Mouse (Mus musculus) CD4-positive, CD25-positive, alpha-beta regulatory T cell, adult 2 months (primary cell): Measurements from ENCODE around the gene Tcaim.
A peak's percentile ranks its signal among the peaks of the same experiment; 100 is the strongest.
"Not testable (repeated sequence)": the region's sequence is repeated elsewhere in the genome, so short reads cannot be mapped to it uniquely, and the experiment has no call there.

Experiments
- DNase-seq: peaks from one replicate; pipeline ENCODE4 v3.0.0-alpha.2; 2012; ENCODE audit warnings: low read depth, low spot score

Tcaim gene

GRCm38 (mm10) chr9:122805053-122805844 lies at the start of gene Tcaim:
Gene Tcaim (plus strand): TSS chr9:122805539.
- peak; percentile 97 for DNase-seq

DNA sequence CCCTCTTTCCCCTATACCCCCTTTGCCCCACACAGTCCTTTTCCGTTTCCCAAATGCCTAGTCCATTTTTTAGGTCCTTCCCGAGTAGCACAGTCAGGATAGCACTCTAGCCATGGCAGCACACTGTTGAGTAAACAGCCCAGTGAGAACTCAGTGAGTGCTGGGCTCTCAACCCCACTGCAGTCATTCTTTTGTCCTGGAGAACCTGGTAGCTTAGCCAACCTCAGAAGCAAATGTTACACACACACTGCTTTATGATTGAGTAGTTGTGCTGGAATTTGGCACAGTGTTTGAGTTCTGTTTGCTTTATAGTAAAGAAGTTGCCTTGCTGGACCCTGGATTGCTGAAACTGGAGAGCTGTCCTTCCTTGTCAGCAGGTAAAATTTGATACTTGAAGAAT lies 47.7 kb upstream of the Tcaim start:
- no peak for DNase-seq

DNA sequence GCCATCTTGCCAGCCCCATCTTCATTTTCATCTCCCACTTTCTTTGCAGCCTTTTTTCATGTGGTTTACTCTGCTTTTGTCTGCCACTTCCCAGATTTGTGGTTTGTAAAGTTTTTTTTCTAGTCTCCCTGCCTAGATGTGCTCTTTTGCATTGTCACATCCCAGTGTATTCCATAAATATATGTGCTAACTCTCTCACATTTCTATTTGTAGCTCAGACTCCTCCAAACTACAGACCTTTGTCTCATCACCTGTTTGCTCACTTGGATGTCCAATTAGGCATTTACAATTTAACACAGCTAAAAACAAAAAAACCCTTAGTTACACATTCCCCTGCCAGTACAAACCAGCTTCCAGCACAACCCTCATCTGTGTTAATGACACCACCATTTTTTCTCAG lies 45.2 kb upstream of the Tcaim start:
- no peak for DNase-seq

DNA sequence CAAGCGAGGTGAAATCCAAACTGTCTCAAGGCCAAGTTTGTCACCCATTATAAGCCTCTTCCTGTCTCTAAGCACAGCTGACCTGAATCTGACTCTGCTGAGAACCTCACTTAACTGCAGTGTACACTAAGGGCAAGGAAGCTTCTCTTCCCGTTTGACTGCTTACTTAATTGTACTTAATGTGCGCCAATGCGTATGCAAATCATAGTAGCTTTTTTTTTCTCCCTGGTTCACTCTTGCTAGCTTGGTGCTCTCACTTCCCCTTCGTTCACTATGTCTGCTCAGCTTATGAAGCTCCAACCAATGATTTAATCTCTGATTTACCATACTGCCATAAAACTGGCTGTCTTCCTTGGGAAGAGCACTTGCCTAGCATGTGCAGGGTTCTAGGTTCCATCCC lies 20.1 kb upstream of the Tcaim start:
- DNase-seq: no peak

GRCm38 (mm10) chr9:122786534-122786933 lies 18.8 kb upstream of the Tcaim start:
- no peak for DNase-seq

DNA sequence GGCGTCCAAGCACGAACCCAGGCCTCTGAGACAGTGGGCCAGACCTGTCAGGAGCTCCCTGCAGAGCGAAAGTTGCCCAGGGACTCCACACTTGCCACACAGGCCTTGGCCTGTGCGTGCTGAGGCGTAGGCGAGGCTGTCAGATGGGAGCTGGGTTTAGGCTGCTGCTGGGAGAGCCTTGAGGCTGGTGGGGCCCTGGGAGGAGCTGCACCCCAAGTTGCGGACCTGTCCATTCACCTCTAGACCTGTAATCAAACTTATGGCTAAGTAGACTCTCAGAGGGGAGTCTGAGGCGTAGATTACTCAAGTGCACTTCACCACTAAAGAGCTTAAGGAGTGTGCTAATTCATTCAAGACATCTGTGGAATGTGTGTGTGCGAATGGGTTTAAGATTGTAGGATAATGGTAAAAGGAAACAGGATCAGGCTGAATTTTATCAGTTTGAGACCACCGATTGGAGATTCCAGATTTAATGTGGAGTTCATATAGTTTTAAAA lies 554 bp downstream of the Tcaim start:
- no peak for DNase-seq

- DNase-seq: no peak
These were observed 1.8 kb downstream of the Tcaim start for GRCm38 (mm10) chr9:122807186-122807585.

DNA sequence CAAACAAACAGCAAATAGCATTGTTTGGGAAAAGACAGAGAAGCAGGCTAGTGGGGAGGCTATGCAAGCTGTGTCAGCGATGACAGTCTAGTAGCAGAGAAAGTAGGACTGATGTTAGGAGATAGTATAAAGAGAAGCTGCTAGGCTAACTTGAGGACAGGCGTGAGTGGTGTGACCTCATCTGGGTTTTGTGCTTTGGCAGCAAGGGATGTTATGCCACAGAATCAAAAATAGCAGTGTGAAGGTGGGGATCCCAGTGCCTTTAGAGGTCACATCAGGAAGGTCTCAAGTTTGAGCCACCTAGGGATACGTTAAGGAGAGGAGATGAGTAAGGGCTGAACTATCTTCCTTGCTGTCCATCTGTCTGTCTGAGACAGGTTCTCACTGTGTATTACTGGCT lies 4.9 kb downstream of the Tcaim start:
- no peak for DNase-seq

DNA sequence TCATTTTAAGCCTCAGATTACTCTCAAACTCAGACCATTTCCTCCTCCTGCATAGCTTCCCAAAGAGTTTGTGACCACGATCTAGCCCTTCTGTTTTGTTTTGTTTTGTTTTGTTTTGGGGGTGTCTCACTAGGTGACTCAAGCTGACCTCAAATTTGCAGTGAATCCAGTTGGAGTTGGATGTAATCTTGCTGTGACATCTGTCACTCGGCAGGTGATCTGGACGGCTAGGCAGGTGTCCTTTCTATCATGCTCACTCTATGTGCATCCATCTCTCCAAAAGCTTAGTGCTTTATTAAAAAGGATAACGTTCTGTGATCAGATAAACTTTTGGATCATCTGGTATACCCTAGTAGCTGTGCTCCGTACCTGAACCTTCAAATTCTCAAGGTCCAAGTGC lies 7.0 kb downstream of the Tcaim start:
- DNase-seq: no peak

- no peak for DNase-seq
These were observed 9.4 kb downstream of the Tcaim start for GRCm38 (mm10) chr9:122814775-122815174.

GRCm38 (mm10) chr9:122815239-122815851 lies 10.0 kb downstream of the Tcaim start:
- no peak for DNase-seq

DNA sequence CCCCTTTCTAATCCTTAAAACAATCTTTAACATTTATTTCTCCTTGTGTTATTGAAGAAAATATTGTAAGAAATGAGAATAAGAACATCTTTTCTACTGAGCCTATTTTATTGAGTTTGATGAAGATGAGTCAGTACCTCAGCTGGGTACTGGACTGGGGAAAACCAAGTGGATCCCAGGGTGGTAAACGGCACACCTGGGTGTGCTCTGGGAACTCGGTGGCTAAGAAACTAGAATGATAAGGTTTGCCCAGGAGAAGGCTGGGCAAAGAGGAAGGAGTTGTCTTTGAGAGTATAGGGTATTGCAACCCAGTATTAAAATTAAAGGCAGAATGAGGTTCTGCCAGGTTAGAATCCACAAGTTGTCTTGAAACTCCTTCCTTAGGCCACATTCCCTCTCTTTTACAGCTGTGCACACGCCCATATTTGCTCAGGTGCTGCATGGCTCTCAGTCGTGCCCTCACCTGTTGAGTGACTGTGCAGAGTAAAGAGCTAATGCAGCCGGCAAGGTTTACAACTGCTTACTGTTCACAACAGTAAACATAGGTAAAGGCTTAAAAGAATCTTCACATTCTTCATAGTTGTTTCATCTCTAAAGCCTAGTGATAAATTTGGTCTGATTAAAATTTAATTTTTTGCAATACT lies 18.2 kb downstream of the Tcaim start:
- no peak for DNase-seq

GRCm38 (mm10) chr9:122826743-122827142 lies 21.4 kb downstream of the Tcaim start:
- DNase-seq: no peak

- no peak for DNase-seq
These were observed 24.6 kb downstream of the Tcaim start for GRCm38 (mm10) chr9:122829826-122830380.

DNA sequence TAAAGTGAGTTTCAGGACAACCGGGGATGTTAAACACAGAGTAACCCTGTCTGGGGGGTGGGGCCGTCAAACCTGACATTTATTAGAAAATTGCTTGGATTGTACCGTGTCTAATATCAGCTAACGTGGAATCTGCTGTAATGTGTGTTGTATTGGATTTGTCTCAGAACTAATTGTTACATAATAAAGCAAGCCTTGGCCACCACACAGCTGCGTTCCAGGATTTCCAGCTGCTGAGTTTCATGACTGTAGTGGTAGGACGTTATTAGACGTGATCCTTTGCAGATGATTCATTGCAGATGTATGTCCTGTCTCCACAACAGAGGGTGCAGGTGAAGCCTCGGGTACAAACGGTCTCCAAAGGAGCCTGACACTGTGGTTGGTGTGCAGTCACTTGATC lies 30.8 kb downstream of the Tcaim start:
- DNase-seq: no peak

GRCm38 (mm10) chr9:122836790-122837189 lies 31.5 kb downstream of the Tcaim start:
- DNase-seq: no peak

GRCm38 (mm10) chr9:122837216-122837615 lies 31.9 kb downstream of the Tcaim start:
- DNase-seq: no peak

GRCm38 (mm10) chr9:122837680-122838079 lies 32.3 kb downstream of the Tcaim start:
- DNase-seq: peak; percentile 8

DNA sequence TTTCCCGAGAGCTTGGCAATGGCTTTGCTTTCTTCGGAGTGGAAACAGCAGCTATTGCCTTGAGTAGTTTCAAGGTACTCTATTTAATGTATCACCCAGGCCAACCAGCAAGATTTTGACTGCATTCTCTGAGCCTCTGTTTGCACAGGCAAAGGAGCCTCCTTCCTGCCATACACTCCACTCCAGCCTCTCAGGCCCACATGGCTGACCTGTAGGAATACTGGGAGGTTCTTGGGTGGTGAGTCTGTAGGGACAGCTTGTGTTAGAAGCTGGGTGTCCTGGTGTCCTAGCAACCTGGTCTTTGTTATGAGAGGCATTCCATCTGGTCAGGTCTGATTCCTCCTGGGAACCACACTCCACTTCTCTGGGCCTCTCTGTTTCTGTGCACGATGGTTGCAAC lies 38.4 kb downstream of the Tcaim start, which contains the start of gene Gm35549:
Gm35549 (minus strand) TSS at position 276 of the 400 bp plus-strand sequence.
- DNase-seq: no peak

DNA sequence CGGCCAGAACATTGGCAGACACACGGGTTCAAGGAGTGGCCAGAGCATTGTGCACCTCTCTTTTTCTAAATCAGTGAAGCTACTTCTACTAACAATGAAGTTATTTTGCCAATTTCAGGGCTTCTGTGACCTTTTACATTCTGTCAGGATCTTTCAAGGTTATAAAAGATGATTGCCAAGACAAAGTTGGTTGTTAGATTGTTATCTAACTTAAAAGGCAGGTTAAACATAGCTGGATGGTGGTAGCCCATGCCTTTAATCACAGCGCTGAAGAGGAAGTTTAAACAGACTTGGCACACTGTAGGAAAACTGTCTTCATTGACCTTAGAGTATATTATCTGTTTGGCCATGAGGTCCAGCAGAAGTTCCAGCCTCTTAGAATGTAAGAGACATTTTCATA lies 40.3 kb downstream of the Tcaim start:
- DNase-seq: no peak

- no peak for DNase-seq
These were observed 40.8 kb downstream of the Tcaim start for GRCm38 (mm10) chr9:122846156-122846555.

DNA sequence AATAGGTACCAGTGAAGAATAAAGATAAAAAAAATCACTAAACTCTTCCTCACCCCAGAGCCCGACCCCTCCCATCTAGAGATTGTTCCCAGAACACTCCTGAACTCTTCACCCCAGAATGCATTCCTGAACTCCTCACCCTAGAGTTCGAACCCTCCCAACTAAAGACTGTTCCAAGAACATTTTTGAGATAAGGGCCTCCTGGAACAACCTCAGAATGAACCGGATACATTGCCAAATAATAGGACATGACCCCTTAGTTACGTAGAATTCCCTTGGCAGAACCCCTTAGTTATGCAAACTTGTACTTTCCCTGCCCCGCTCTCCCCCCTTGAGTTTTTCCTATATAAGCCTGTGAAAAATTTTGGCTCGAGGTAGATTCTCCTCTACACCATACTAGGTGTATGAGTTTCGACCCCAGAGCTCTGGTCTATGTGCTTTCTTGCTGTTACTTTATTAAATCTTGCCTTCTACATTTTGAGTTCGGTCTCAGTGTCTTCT lies 42.5 kb downstream of the Tcaim start:
- DNase-seq: not testable (repeated sequence)
